Mouse (Mus musculus) liver, embryonic 16.5 days (tissue): ENCODE measurements around the gene Scgb2b19. TPM values are rescaled to one million over a fixed set of nuclear protein-coding genes. Genes with fewer than 3 reads are reported as not detected.
"Not testable (repeated sequence)": the region's sequence is repeated elsewhere in the genome, so short reads cannot be mapped to it uniquely, and the experiment has no call there.

Source experiments
- ATAC-seq: fragments of 200-750 bp; cut with Nextera tagmentation; 2 replicates; pipeline ENCODE4 v1.8.0; 2017; ENCODE audit warnings: low read depth, mild to moderate bottlenecking, moderate number of reproducible peaks, moderate library complexity
- H3K27ac ChIP-seq: fragments of 300-500 bp; sonication (generic); 2 replicates; pipeline ENCODE4 v1.5.1; 2014; ENCODE audit warnings: mild to moderate bottlenecking, low read length
- H3K27me3 ChIP-seq: fragments of 300-500 bp; sonication (generic); 2 replicates; pipeline ENCODE4 v1.6.1; 2014; ENCODE audit warnings: low read depth, low read length, mixed read lengths; ENCODE audit not compliant: control insufficient read depth, insufficient read depth
- H3K36me3 ChIP-seq: fragments of 300-500 bp; sonication (generic); 2 replicates; pipeline ENCODE4 v1.6.1; 2014; ENCODE audit warnings: mild to moderate bottlenecking; ENCODE audit not compliant: control insufficient read depth, insufficient read depth
- H3K4me1 ChIP-seq: fragments of 300-500 bp; sonication (generic); 2 replicates; pipeline ENCODE4 v1.6.1; 2014; ENCODE audit warnings: low read depth, low read length, mixed read lengths; ENCODE audit not compliant: control insufficient read depth
- H3K4me2 ChIP-seq: fragments of 300-500 bp; sonication (generic); 2 replicates; pipeline ENCODE4 v1.6.1; 2014; ENCODE audit warnings: low read depth, low read length, mixed read lengths
- H3K4me3 ChIP-seq: fragments of 300-500 bp; sonication (generic); 2 replicates; pipeline ENCODE4 v1.5.1; 2014; ENCODE audit warnings: low read depth, mild to moderate bottlenecking, low read length
- H3K9ac ChIP-seq: fragments of 300-500 bp; sonication (generic); 2 replicates; pipeline ENCODE4 v1.6.1; 2014; ENCODE audit warnings: low read depth, low read length
- H3K9me3 ChIP-seq: fragments of 300-500 bp; sonication (generic); replicated peaks from 2 replicates; pipeline ENCODE4 v1.6.1; 2016; ENCODE audit warnings: low read length; ENCODE audit not compliant: control insufficient read depth
- WGBS: fragments of 180-500 bp; shearing (Covaris S2); extraction: QIAGEN DNeasy Blood & Tissue Kit; methylation state at CpG from one replicate; pipeline ENCODE4 v1.1.7; 2014; ENCODE audit not compliant: insufficient replicate concordance; 5-methylcytosine and 5-hydroxymethylcytosine counted together
- polyA plus RNA-seq: library from polyadenylated mRNA; unstranded; fragments of >200 nt; fragmentation: Nextera tagmentation; extraction: Ambion mirVana; gene quantifications from 2 replicates; pipeline ENCODE4 v1.2.1, GENCODE M21; 2015

Gene Scgb2b19
- polyA plus RNA-seq: not detected in 2 replicates

DNA sequence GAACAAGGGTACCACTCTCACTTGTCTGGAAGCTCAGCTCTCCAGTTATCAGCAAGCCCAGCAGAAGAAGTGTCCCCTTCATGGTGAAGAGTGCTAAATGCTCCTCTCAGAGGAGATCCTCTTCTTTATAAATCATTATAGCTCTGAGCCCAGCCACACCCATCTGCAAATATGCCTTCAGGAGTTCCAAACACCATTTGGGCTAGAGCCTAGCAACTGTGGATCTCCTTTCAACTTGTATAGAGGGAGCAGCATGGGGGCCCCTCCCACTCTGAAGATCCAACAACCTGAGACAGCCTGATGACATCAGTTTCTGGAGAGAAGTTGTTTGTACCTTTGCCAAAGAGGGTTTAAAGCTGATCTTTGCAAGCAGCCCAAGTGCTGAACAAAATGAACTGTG, at the start of gene Scgb2b19:
Gene Scgb2b19 (minus strand): TSS at position 101 of the 400 bp plus-strand sequence.
- not testable (repeated sequence) for H3K27me3 ChIP-seq

DNA sequence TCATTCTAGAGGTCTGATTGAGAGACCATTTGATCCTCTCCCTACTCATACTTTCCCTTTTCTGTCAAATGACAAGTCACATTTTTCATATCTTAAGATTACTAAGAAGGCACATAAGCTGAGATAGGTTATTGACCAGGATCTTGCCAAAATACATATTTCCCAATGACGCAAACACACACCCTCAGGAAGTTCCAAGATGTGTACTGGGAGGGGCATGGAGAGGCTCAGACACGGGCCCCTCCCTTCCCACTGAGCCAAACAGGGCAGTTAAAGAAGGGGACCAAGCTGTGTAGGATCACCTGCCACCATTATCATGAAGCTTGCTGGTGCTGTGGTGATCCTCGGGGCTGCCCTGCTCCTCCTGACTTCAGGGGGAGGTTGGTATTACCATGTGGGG, 6.9 kb upstream of the Scgb2b19 start, which contains the start of gene Scgb1b19:
Gene Scgb1b19 (plus strand): TSS at position 301 of the 400 bp plus-strand sequence.
- not testable (repeated sequence) for H3K27ac ChIP-seq, H3K4me1 ChIP-seq, H3K36me3 ChIP-seq, H3K9ac ChIP-seq, H3K27me3 ChIP-seq, H3K9me3 ChIP-seq, ATAC-seq, H3K4me2 ChIP-seq, H3K4me3 ChIP-seq
- WGBS: 65% methylated on average over 2 of the region's 3 CpGs

More for the DNA sequence above, at the start of gene Scgb2b19:
- H3K27ac ChIP-seq, H3K9me3 ChIP-seq, H3K36me3 ChIP-seq, ATAC-seq, H3K4me3 ChIP-seq, H3K4me2 ChIP-seq, H3K4me1 ChIP-seq, H3K9ac ChIP-seq: not testable (repeated sequence)

Other genes starting within 250 kb of the Scgb2b19 start
- gene Scgb2b17, start 223.8 kb downstream of the Scgb2b19 start, polyA plus RNA-seq: not detected in 2 replicates
- gene Scgb1b17, start 216.9 kb downstream of the Scgb2b19 start, polyA plus RNA-seq: not detected in 2 replicates
- not detected in 2 replicates for gene Scgb2b18, start 106.5 kb downstream of the Scgb2b19 start, polyA plus RNA-seq
- not detected in 2 replicates for gene Scgb1b18, start 94.8 kb downstream of the Scgb2b19 start, polyA plus RNA-seq
- not detected in 2 replicates for gene Scgb1b19, start 7.0 kb upstream of the Scgb2b19 start, polyA plus RNA-seq
- not detected in 2 replicates for gene Scgb2b20, start 86.0 kb upstream of the Scgb2b19 start, polyA plus RNA-seq
- not detected in 2 replicates for gene Scgb1b20, start 92.9 kb upstream of the Scgb2b19 start, polyA plus RNA-seq
- not detected in 2 replicates for gene Scgb2b21, start 240.1 kb upstream of the Scgb2b19 start, polyA plus RNA-seq